Mouse (Mus musculus): ENCODE measurements around the gene Ccdc142. TPM values are rescaled to one million over a fixed set of nuclear protein-coding genes. Genes with fewer than 3 reads are reported as not detected.

Ccdc142 gene
- total RNA-seq, 1 experiment: 4.6 TPM

DNA sequence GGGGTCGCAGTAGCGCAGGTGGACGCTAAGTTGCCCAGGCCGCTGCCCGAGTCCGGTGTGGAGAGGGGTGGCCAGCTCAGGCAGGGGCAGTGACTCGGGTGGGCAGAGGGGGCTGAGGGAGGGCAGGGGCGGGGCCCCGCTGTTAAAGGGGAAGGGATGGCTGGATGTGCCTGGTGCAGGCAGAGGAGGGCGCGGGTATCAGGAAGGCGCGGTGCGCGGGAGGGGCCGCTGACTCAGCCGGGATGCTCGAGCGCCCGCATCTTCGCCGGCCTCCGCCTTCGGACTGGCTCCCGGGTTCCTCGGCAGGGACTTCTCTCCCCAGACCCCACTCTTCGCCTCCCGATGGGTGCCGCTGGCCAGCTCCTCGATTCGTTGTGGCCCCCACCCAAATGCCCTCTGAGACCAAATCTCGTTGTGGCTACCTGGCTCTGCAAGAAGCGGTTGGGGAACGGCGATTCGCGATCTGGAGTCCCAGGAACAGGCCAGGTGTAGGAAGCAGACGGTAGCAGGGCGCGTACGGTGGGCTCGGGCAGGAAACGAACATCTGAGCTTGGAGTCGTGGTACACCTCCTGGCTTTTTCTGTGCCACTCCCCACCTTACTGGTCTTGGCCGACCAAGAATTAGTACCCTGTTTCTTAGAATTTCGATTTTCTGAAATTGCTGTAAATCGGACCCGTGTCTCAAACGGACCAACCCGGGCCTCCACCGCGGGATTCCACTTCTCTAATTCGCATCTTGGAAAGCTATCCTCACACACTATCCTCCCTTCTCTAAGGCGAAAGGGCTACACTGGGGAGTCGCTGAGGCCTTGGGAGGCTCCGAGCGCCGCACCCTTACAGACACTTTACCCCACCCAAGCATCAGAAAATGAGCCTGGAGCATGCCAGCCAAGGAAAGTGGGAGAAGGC is 30.8 kb upstream of the Ccdc142 start:
- Histone ChIP-seq H3K9me3 (ENCODE audit: control insufficient read depth, insufficient read depth, low read depth, low read length) (no peaks in the 10 kb centered on the region), H3K4me3 (ENCODE audit: insufficient read depth in 1 of 2, low read depth in 1 of 2, low read length in 2 of 2, poor library complexity in 1 of 2, severe bottlenecking in 1 of 2) (peak overlapping the region; percentile 47 to 55), H3K36me3 (ENCODE audit: control insufficient read depth, insufficient read depth, low read length, poor library complexity, severe bottlenecking) (no peaks in the 10 kb centered on the region), H3K9ac (ENCODE audit: insufficient read depth, low read depth, low read length, poor library complexity, severe bottlenecking) (no peak overlapping the region), H3K4me1 (ENCODE audit: control insufficient read depth in 2 of 2, insufficient read depth in 2 of 2, low read length in 2 of 2, poor library complexity in 1 of 2) (peaks cover 0 to 3% of the 10 kb centered on the region in 2 experiments; a peak in 1 of 4 replicates), H3K27ac (ENCODE audit: insufficient read depth, low read depth, low read length, poor library complexity, severe bottlenecking) (no peak overlapping the region)
- no peak for DNase-seq (ENCODE audit: low read depth, low spot score)
- TF ChIP-seq HCFC1 (IDR thresholded peaks at IDR 0.05; ENCODE audit: borderline replicate concordance, insufficient read depth, low read length): no peak
- no peak for TF ChIP-seq ZC3H11A (IDR thresholded peaks at IDR 0.05; ENCODE audit: borderline replicate concordance, low read depth, low read length)
- TF ChIP-seq ZNF384 (IDR thresholded peaks at IDR 0.05; ENCODE audit: low read depth, low read length): no peak
- in situ Hi-C loops (cut with MboI; ENCODE audit: low sequenced_read_pairs in 2 of 2, unreplicated experiment in 2 of 2): loop anchor here (5.0 to 25.0 kb wide), 3 partner anchors 642 to 1517 kb away; partner anchors contain the start of genes Vax2 (in 2 of the 2) and Cyp26b1 (in 1 of the 2)

DNA sequence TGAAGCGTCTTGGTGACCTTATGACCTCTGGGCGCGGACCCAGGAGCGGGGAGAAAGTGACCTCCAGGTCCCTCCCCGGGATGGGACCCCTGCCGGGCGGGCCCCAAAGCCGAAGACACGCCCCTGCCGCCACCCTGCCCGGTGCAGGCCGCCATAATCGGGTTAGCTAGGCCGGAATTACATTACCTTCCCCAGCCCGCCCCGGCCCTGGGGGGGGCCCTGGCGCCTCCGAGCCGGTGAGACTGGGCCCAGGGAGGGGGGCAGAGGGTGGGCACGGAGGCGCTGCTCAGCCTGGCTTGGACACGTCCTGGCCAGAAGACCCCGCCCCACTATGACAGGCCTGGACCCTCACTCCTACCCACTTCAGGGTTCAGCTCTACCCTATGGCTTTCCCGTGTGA is 30.2 kb upstream of the Ccdc142 start:
- Histone ChIP-seq H3K36me3 (ENCODE audit: control insufficient read depth, insufficient read depth, low read length, poor library complexity, severe bottlenecking) (no peaks in the 10 kb centered on the region), H3K9me3 (ENCODE audit: control insufficient read depth, insufficient read depth, low read depth, low read length) (no peaks in the 10 kb centered on the region), H3K4me1 (ENCODE audit: control insufficient read depth in 2 of 2, insufficient read depth in 2 of 2, low read length in 2 of 2, poor library complexity in 1 of 2) (peaks cover 0 to 3% of the 10 kb centered on the region in 2 experiments; a peak in 1 of 4 replicates), H3K9ac (ENCODE audit: insufficient read depth, low read depth, low read length, poor library complexity, severe bottlenecking) (no peak overlapping the region), H3K4me3 (ENCODE audit: insufficient read depth in 1 of 2, low read depth in 1 of 2, low read length in 2 of 2, poor library complexity in 1 of 2, severe bottlenecking in 1 of 2) (peak overlapping the region; percentile 31 to 47; a peak in 2 of 4 replicates), H3K27ac (ENCODE audit: insufficient read depth, low read depth, low read length, poor library complexity, severe bottlenecking) (no peak overlapping the region)
- in situ Hi-C loops (cut with MboI; ENCODE audit: low sequenced_read_pairs in 2 of 2, unreplicated experiment in 2 of 2): loop anchor here (5.0 to 25.0 kb wide), 3 partner anchors 641 to 1516 kb away; partner anchors contain the start of genes Vax2 (in 2 of the 2) and Cyp26b1 (in 1 of the 2)
- DNase-seq (ENCODE audit: low read depth, low spot score): no peak
- no peak for TF ChIP-seq HCFC1 (IDR thresholded peaks at IDR 0.05; ENCODE audit: borderline replicate concordance, insufficient read depth, low read length)
- no peak for TF ChIP-seq CHD2 (IDR thresholded peaks at IDR 0.05; ENCODE audit: low read depth, low read length)
- no peak for TF ChIP-seq ZC3H11A (IDR thresholded peaks at IDR 0.05; ENCODE audit: borderline replicate concordance, low read depth, low read length)
- TF ChIP-seq MAFK (IDR thresholded peaks at IDR 0.05; ENCODE audit: insufficient read depth, low read depth, low read length): no peak
- TF ChIP-seq ZNF384 (IDR thresholded peaks at IDR 0.05; ENCODE audit: low read depth, low read length): no peak

DNA sequence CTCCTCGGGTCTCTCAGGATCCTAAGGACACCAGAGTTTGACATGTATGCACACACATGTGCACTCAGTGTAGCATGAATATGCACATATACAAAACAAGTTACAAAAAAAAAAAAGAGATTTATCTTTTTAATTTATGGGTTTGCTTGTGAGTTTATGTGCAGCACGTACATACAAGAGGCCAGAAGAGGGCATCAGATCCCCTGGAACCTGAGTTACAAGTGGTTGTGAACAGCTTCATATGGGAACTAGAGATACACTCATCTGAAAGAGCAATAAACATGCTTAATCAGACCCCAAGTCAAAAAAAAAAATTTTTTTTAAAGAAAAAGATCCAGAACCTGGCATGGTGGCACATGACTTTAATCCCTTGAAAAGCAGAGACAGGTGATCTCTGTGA is 26.4 kb upstream of the Ccdc142 start:
- DNase-seq (ENCODE audit: low read depth, low spot score): no peak
- Histone ChIP-seq H3K9ac (ENCODE audit: insufficient read depth, low read depth, low read length, poor library complexity, severe bottlenecking) (no peak overlapping the region), H3K4me3 (ENCODE audit: insufficient read depth in 1 of 2, low read depth in 1 of 2, low read length in 2 of 2, poor library complexity in 1 of 2, severe bottlenecking in 1 of 2) (no peak overlapping the region), H3K9me3 (ENCODE audit: control insufficient read depth, insufficient read depth, low read depth, low read length) (no peaks in the 10 kb centered on the region), H3K4me1 (ENCODE audit: control insufficient read depth in 2 of 2, insufficient read depth in 2 of 2, low read length in 2 of 2, poor library complexity in 1 of 2) (peaks cover 2% of the 10 kb centered on the region in 2 experiments; a peak in 1 of 4 replicates), H3K27ac (ENCODE audit: insufficient read depth, low read depth, low read length, poor library complexity, severe bottlenecking) (no peak overlapping the region), H3K36me3 (ENCODE audit: control insufficient read depth, insufficient read depth, low read length, poor library complexity, severe bottlenecking) (peaks cover 2% of the 10 kb centered on the region; the same call in 1 of the 2 replicates)
- in situ Hi-C loops (cut with MboI; ENCODE audit: low sequenced_read_pairs in 2 of 2, unreplicated experiment in 2 of 2): loop anchor here (5.0 to 25.0 kb wide), 3 partner anchors 637 to 1512 kb away; partner anchors contain the start of genes Vax2 (in 2 of the 2) and Cyp26b1 (in 1 of the 2)
- no peak for TF ChIP-seq MAFK (IDR thresholded peaks at IDR 0.05; ENCODE audit: insufficient read depth, low read depth, low read length)

DNA sequence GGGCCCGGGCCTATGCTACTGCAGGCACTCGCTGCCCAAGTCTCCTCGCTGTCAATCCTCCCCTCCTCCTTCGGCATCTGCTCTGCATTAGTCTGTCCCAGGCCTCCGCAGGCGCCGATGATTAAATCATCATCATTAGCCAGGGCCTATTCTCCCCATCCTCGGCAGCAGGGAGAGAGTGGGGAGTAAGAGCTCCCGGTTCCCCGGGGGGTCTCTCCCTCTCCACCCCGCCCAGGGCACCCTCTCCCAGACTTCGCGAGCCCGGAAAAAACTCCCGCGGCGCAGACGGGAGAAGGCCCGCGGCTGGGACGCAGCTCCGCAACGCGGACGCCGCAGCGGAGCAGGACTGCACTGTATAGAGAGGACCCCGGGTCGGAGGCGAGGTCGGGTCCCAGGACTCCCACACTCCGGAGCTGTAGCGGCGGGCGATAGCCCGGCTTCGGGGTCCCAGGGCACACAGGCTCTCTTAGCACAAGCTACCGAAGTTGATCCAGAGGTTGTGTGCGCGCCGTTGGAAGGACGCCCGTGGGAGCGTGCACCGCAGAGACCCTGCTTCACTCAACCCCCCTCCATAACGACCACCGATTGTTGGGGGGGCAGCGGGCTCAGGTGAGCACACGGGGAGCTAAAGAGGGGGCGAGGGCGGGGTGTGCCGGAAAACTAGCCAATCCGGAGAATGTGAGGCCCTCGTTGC is 23.6 kb upstream of the Ccdc142 start, which contains the start of gene Pcgf1:
Gene Pcgf1 (plus strand): TSS at position 240 of the 694 bp plus-strand sequence.
- DNase-seq (ENCODE audit: low read depth, low spot score): no peak
- Histone ChIP-seq H3K4me1 (ENCODE audit: control insufficient read depth in 2 of 2, insufficient read depth in 2 of 2, low read length in 2 of 2, poor library complexity in 1 of 2) (0 out of 4 replicates have a peak, but pooled peaks cover 0 to 2% of the 10 kb centered on the region in 2 experiments), H3K27ac (ENCODE audit: insufficient read depth, low read depth, low read length, poor library complexity, severe bottlenecking) (peak within 1 kb of the TSS; percentile 75), H3K36me3 (ENCODE audit: control insufficient read depth, insufficient read depth, low read length, poor library complexity, severe bottlenecking) (peaks cover 2% of the 10 kb centered on the region), H3K4me3 (ENCODE audit: insufficient read depth in 1 of 2, low read depth in 1 of 2, low read length in 2 of 2, poor library complexity in 1 of 2, severe bottlenecking in 1 of 2) (peak within 1 kb of the TSS; percentile 83 to 90), H3K9ac (ENCODE audit: insufficient read depth, low read depth, low read length, poor library complexity, severe bottlenecking) (peak within 1 kb of the TSS; percentile 93), H3K9me3 (ENCODE audit: control insufficient read depth, insufficient read depth, low read depth, low read length) (no peaks in the 10 kb centered on the region)
- TF ChIP-seq ZNF384 (IDR thresholded peaks at IDR 0.05; ENCODE audit: low read depth, low read length): no peak
- TF ChIP-seq MAFK (IDR thresholded peaks at IDR 0.05; ENCODE audit: insufficient read depth, low read depth, low read length): no peak
- no peak for TF ChIP-seq HCFC1 (IDR thresholded peaks at IDR 0.05; ENCODE audit: borderline replicate concordance, insufficient read depth, low read length)
- TF ChIP-seq ZC3H11A (IDR thresholded peaks at IDR 0.05; ENCODE audit: borderline replicate concordance, low read depth, low read length): no peak
- no peak for TF ChIP-seq CHD2 (IDR thresholded peaks at IDR 0.05; ENCODE audit: low read depth, low read length)
- in situ Hi-C loops (cut with MboI; ENCODE audit: low sequenced_read_pairs in 2 of 2, unreplicated experiment in 2 of 2): no loop called here
